Mouse (Mus musculus): ENCODE measurements around the gene Nup62cl. TPM values are rescaled to one million over a fixed set of nuclear protein-coding genes. Genes with fewer than 3 reads are reported as not detected.

Nup62cl gene
- polyA plus RNA-seq (2015; fragmentation: Nextera tagmentation; extraction: Ambion mirVana), result 0.63 and 0.77 TPM in 2 replicates

DNA sequence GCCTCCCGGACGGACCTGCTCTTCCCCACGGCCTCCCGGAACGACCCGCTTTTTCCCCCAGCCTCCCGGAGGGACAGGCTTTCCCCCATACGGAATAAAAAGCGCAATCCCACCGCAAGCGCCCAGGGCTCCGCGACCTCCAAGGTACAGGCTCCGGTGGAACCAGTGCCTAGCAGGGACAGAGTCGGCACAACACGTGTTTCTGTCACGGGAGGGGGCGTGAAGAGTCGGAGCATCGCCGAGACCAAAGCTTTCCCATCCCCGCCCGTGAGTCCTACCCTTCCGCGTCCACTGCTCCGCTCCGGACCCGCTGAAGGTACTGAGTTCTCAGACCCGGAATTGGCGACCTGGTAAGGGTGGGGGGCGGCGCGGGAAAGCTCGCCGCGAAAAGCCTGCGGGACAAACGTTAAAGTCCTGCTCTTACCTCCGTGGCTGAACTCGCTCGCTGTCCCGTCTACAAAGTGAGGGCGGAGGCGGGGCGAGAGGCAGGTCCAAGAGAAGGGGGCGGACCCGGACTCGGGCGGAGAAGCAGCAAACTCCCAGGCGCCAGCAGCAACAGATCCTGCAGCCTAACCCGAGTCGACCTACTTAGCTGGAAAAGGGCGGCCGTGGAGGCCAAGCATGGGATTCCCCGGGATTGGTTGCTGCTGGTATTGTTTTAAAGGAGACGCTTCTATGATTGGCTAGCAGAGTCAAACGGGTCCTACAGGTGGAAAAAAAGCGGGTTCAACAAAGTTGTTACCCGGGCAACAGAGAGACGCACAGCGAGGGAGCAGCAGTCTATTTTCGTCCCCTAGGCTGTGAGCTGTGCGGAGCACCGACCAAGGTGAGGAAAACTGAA lies at the start of gene Nup62cl, which contains the start of gene Pih1h3b:
Gene Nup62cl (minus strand): TSS at position 578 of the 841 bp plus-strand sequence.
Gene Pih1h3b (plus strand): TSS at position 745 of the 841 bp plus-strand sequence.

DNA sequence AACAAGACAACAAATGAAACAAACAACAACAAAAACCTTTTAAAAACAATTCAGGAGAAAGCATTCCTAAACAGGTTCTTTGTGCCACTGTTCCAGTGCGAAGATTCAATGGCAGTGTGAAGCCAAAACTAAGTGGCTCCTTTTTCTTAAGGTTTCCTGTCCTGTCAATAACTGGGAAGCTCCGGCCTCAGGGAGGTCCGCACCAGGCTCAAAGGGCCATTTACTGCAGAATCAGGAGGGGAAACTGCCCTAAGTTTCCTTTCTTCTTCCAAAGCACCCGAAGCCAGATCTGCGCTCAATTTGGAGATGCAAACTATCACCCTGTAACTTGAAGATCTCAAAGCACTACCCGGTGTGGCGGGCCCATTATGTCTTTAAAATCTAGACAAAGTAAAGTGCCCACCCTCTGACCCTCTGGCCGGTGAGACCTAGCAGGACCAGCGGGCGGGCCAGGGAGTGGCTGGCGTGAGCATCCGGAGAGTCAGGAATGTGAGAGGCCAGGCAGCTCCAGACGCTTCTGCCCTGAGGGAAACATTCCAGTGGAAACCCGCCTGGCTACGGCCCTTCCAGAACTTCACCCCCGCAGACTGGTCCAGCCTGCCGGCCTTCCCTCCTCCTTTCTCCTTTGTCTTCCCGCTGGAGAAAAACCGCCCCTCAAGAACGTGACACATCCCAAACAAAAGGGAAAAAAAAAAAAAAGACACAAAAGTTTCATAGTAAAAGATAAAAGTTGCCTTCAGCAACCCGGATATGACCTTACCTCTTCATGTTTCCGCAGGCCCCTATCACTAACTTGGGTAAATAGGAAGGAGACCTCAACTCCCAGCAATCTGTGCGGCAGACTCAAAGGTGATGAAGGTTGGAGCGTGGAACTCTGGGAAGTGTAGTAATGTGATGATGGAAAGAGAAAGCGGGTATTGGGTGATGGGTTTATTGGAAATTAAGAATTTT lies 64.5 kb downstream of the Nup62cl start, which contains the start of gene Rbm41:
Gene Rbm41 (minus strand): TSS at position 856 of the 951 bp plus-strand sequence.

Other genes with a start within 250 kb of the Nup62cl start
- gene Morc4, start 191.0 kb downstream of the Nup62cl start, polyA plus RNA-seq (2015; fragmentation: Nextera tagmentation; extraction: Ambion mirVana), result 24.4 and 27.8 TPM in 2 replicates
- 1.4 and 1.9 TPM in 2 replicates for gene Rbm41, start 64.1 kb downstream of the Nup62cl start, polyA plus RNA-seq (2015; fragmentation: Nextera tagmentation; extraction: Ambion mirVana)
- not detected in 2 replicates for gene Pih1h3b, start 167 bp upstream of the Nup62cl start, polyA plus RNA-seq (2015; fragmentation: Nextera tagmentation; extraction: Ambion mirVana)